Mouse (Mus musculus): Measurements from ENCODE around the gene Tfrc. TPM values are rescaled to one million over a fixed set of nuclear protein-coding genes. Genes with fewer than 3 reads are reported as not detected.

Gene Tfrc
- polyA plus RNA-seq, 1 experiment from 2014 or later: 32.6 TPM

- Histone ChIP-seq H3K4me1 (replicated peaks) (peaks cover 42% of the 10 kb centered on the region), H3K4me3 (no peak overlapping the region), H3K36me3 (no peaks in the 10 kb centered on the region), H3K27me3 (no peaks in the 10 kb centered on the region), H3K9me3 (no peaks in the 10 kb centered on the region), H3K9ac (no peak overlapping the region), H3K27ac (no peak overlapping the region), H3K4me2 (no peak overlapping the region)
- WGBS: 76% methylated on average over 8 of the region's 8 CpGs
- ATAC-seq (ENCODE audit: low FRiP score): no peak
Measured at GRCm38 (mm10) chr16:32656794-32657193, 48.1 kb downstream of the Tfrc start.

- Histone ChIP-seq H3K27ac (0 out of 2 replicates have a peak overlapping the region, but pooled peaks have one; percentile 93), H3K9ac (no peak overlapping the region), H3K4me1 (replicated peaks) (peaks cover 50% of the 10 kb centered on the region), H3K4me2 (no peak overlapping the region), H3K9me3 (no peaks in the 10 kb centered on the region), H3K4me3 (no peak overlapping the region), H3K27me3 (no peaks in the 10 kb centered on the region), H3K36me3 (no peaks in the 10 kb centered on the region)
- ATAC-seq (ENCODE audit: low FRiP score): no peak
- WGBS: 90% methylated on average over 16 of the region's 16 CpGs
Measured at GRCm38 (mm10) chr16:32657498-32658250, 49.0 kb downstream of the Tfrc start.

GRCm38 (mm10) chr16:32658743-32659171 is 50.0 kb downstream of the Tfrc start:
- H3K4me3 ChIP-seq: peak overlapping the region; percentile 50
- H3K4me2 ChIP-seq: peak overlapping the region; percentile 72
- H3K27me3 ChIP-seq: no peaks in the 10 kb centered on the region
- ATAC-seq (ENCODE audit: low FRiP score): peak; percentile 19
- H3K9ac ChIP-seq: peak overlapping the region; percentile 77
- WGBS: 3% methylated on average over 16 of the region's 21 CpGs
- H3K36me3 ChIP-seq: no peaks in the 10 kb centered on the region
- H3K4me1 ChIP-seq (replicated peaks): peaks cover 59% of the 10 kb centered on the region
- peak overlapping the region; percentile 93 for H3K27ac ChIP-seq
- no peaks in the 10 kb centered on the region for H3K9me3 ChIP-seq

- H3K36me3 ChIP-seq: no peaks in the 10 kb centered on the region
- H3K9ac ChIP-seq: peak overlapping the region; percentile 77
- peaks cover 66% of the 10 kb centered on the region for H3K4me1 ChIP-seq (replicated peaks)
- peak overlapping the region; percentile 93 for H3K27ac ChIP-seq
- H3K4me3 ChIP-seq: peak overlapping the region; percentile 50
- peak overlapping the region; percentile 72 for H3K4me2 ChIP-seq
- WGBS: 4% methylated on average over 8 of the region's 8 CpGs
- H3K27me3 ChIP-seq: no peaks in the 10 kb centered on the region
- H3K9me3 ChIP-seq: no peaks in the 10 kb centered on the region
- ATAC-seq (ENCODE audit: low FRiP score): no peak
Measured at GRCm38 (mm10) chr16:32659385-32659784, 50.7 kb downstream of the Tfrc start.

GRCm38 (mm10) chr16:32660095-32660494 is 51.4 kb downstream of the Tfrc start:
- H3K9me3 ChIP-seq: no peaks in the 10 kb centered on the region
- no peak for ATAC-seq (ENCODE audit: low FRiP score)
- no peaks in the 10 kb centered on the region for H3K36me3 ChIP-seq
- H3K4me3 ChIP-seq: no peak overlapping the region
- 38% methylated on average over 1 of the region's 1 CpGs for WGBS
- peak overlapping the region; percentile 77; the same call in 1 of the 2 replicates for H3K9ac ChIP-seq
- H3K27me3 ChIP-seq: no peaks in the 10 kb centered on the region
- H3K4me2 ChIP-seq: peak overlapping the region; percentile 72
- peaks cover 69% of the 10 kb centered on the region for H3K4me1 ChIP-seq (replicated peaks)
- peak overlapping the region; percentile 93 for H3K27ac ChIP-seq

GRCm38 (mm10) chr16:32660557-32661321 is 52.0 kb downstream of the Tfrc start:
- H3K27me3 ChIP-seq: no peaks in the 10 kb centered on the region
- 14% methylated on average over 10 of the region's 10 CpGs for WGBS
- peak overlapping the region; percentile 72 for H3K4me2 ChIP-seq
- peaks cover 75% of the 10 kb centered on the region for H3K4me1 ChIP-seq (replicated peaks)
- H3K4me3 ChIP-seq: peak overlapping the region; percentile 28
- no peaks in the 10 kb centered on the region for H3K36me3 ChIP-seq
- no peaks in the 10 kb centered on the region for H3K9me3 ChIP-seq
- peak overlapping the region; percentile 77 for H3K9ac ChIP-seq
- ATAC-seq (ENCODE audit: low FRiP score): peak; percentile 75
- H3K27ac ChIP-seq: peak overlapping the region; percentile 93

- Histone ChIP-seq H3K36me3 (no peaks in the 10 kb centered on the region; the same call in 1 of the 2 replicates), H3K4me3 (peak overlapping the region; percentile 28), H3K9me3 (no peaks in the 10 kb centered on the region), H3K9ac (peak overlapping the region; percentile 67), H3K27ac (peak overlapping the region; percentile 93), H3K27me3 (no peaks in the 10 kb centered on the region), H3K4me1 (replicated peaks) (peaks cover 83% of the 10 kb centered on the region), H3K4me2 (peak overlapping the region; percentile 52)
- WGBS: 39% methylated on average over 10 of the region's 10 CpGs
- ATAC-seq (ENCODE audit: low FRiP score): peak; percentile 22
Measured at GRCm38 (mm10) chr16:32661493-32661921, 52.8 kb downstream of the Tfrc start.

GRCm38 (mm10) chr16:32662372-32662771 is 53.7 kb downstream of the Tfrc start:
- Histone ChIP-seq H3K9ac (peak overlapping the region; percentile 67), H3K4me3 (peak overlapping the region; percentile 28), H3K36me3 (peaks cover 3% of the 10 kb centered on the region; the same call in 1 of the 2 replicates), H3K4me2 (peak overlapping the region; percentile 52), H3K27ac (peak overlapping the region; percentile 93), H3K4me1 (replicated peaks) (peaks cover 90% of the 10 kb centered on the region), H3K9me3 (no peaks in the 10 kb centered on the region), H3K27me3 (no peaks in the 10 kb centered on the region)
- WGBS: 85% methylated on average over 7 of the region's 7 CpGs
- no peak for ATAC-seq (ENCODE audit: low FRiP score)

- ATAC-seq (ENCODE audit: low FRiP score): no peak
- peaks cover 11% of the 10 kb centered on the region; the same call in 1 of the 2 replicates for H3K36me3 ChIP-seq
- peak overlapping the region; percentile 21 for H3K4me2 ChIP-seq
- H3K4me1 ChIP-seq (replicated peaks): peaks cover 92% of the 10 kb centered on the region
- H3K9me3 ChIP-seq: no peaks in the 10 kb centered on the region
- H3K9ac ChIP-seq: peak overlapping the region; percentile 39
- H3K4me3 ChIP-seq: no peak overlapping the region
- peak overlapping the region; percentile 74 for H3K27ac ChIP-seq
- H3K27me3 ChIP-seq: no peaks in the 10 kb centered on the region
- 59% methylated on average over 9 of the region's 9 CpGs for WGBS
Measured at GRCm38 (mm10) chr16:32663231-32663858, 54.6 kb downstream of the Tfrc start.

GRCm38 (mm10) chr16:32664211-32664610 is 55.5 kb downstream of the Tfrc start:
- ATAC-seq (ENCODE audit: low FRiP score): no peak
- H3K9me3 ChIP-seq: no peaks in the 10 kb centered on the region

GRCm38 (mm10) chr16:32665851-32666665 is 57.3 kb downstream of the Tfrc start:
- Histone ChIP-seq H3K36me3 (peaks cover 32% of the 10 kb centered on the region), H3K4me3 (no peak overlapping the region), H3K9me3 (no peaks in the 10 kb centered on the region), H3K4me1 (replicated peaks) (peaks cover 64% of the 10 kb centered on the region), H3K4me2 (no peak overlapping the region), H3K27me3 (no peaks in the 10 kb centered on the region), H3K27ac (peak overlapping the region; percentile 24; the same call in 1 of the 2 replicates), H3K9ac (no peak overlapping the region)
- WGBS: 45% methylated on average over 11 of the region's 11 CpGs
- ATAC-seq (ENCODE audit: low FRiP score): no peak

More at GRCm38 (mm10) chr16:32664211-32664610, 55.5 kb downstream of the Tfrc start:
- H3K36me3 ChIP-seq: peaks cover 13% of the 10 kb centered on the region
- peak overlapping the region; percentile 74 for H3K27ac ChIP-seq
- H3K4me3 ChIP-seq: no peak overlapping the region
- H3K27me3 ChIP-seq: no peaks in the 10 kb centered on the region
- H3K4me1 ChIP-seq (replicated peaks): peaks cover 83% of the 10 kb centered on the region
- H3K4me2 ChIP-seq: no peak overlapping the region; the same call in 1 of the 2 replicates
- 91% methylated on average over 2 of the region's 2 CpGs for WGBS
- 0 out of 2 replicates have a peak overlapping the region, but pooled peaks have one; percentile 39 for H3K9ac ChIP-seq

All from hindbrain, embryonic 13.5 days (tissue).